Mouse (Mus musculus) C2C12 (cell line): Measurements from ENCODE around the gene Zfp12.

Experiments used
- CEBPB ChIP-seq: IDR thresholded peaks from one replicate; pipeline ENCODE4 v1.6.1; 2011; ENCODE audit warnings: low read depth, mild to moderate bottlenecking, control low read depth, moderate library complexity
- CTCF ChIP-seq: IDR thresholded peaks from one replicate; pipeline ENCODE4 v1.5.1; 2011; ENCODE audit not compliant: control insufficient read depth, insufficient read depth, insufficient read length
- MYOG ChIP-seq: IDR thresholded peaks from one replicate; pipeline ENCODE4 v1.6.1; 2011; ENCODE audit not compliant: control insufficient read depth, insufficient read length; ENCODE audit errors: extremely low read depth
- USF1 ChIP-seq: IDR thresholded peaks from one replicate; pipeline ENCODE4 v1.6.1; 2011; ENCODE audit warnings: low read depth, mild to moderate bottlenecking, control low read depth, moderate library complexity

- TF ChIP-seq CTCF = no peak
- TF ChIP-seq USF1 = no peak
- TF ChIP-seq MYOG = no peak
- TF ChIP-seq CEBPB = no peak
Observed at GRCm38 (mm10) chr5:143297986-143298385, 63.0 kb downstream of the Zfp12 start.
